Mouse (Mus musculus) frontal cortex, postnatal 14 days (tissue): ENCODE results near the gene Prrc2b.

Source experiments
- DNase-seq, 2 experiments: peaks; one replicate each; pipeline ENCODE4 v3.0.0; 2022; ENCODE audit warnings: low spot score in 2 of 2

Gene Prrc2b

DNA sequence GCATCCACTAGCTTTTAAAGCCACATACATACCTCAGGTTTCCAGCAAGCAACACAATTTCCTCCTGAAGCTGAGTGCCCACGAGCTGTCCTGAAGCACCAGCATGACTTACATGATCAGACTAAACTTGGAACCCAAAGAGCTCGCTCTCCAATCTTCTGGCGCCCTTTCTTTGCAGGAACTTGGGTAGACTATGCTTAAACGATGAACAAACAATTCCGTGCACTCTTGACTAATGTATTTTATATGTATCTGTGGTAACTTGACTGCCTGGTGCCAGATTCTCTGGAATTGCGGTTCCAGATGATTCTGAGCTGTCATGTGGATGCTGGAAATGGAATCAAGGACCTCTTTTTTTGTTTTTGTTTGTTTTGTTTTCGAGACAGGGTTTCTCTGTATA lies 84.6 kb downstream of the Prrc2b start:
- DNase-seq: no peak

DNA sequence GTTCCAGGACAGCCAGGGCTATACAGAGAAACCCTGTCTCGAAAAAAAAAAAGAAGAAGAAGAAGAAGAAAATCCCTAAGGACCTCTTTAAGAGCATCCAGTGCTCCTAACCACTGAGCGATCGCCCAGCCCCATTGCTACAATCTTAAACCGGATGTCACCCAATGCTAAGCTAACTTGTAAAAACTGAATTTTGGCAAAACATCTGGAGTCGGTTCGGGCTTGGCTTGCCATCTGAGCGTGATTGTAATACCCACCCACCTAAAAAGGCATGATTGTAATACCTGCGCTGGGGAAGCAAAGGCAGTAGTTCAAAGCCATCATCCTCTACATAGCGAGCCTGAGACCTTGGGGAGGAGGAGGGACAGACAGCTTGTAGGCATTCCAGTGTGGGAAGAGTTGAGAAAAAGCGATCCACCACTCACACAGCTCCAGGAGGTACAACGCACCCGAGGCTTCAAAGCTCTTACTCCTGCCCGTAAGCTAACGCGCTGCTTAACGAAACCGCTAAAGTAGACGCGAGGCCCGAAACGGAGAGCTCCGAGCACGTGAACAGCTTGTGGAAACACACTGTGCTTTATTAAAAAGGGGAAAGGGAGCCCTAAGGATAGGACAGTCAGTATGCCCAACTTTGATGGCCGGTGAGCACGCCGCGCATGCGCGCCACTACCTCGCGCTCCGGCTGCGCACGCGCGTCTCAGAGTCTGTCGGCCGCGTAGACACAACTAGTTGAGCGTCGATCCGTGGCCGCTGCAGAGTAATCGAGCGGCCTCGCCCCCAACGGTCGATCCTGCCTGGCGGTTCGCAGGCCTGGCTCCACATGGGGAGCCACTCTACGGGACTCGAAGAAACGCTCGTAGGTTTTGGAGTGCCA lies 85.2 kb downstream of the Prrc2b start, which contains the start of gene Pomt1:
Gene Pomt1, plus strand, starts transcription at position 705 of the 874 bp plus-strand sequence.
- DNase-seq: peak; percentile 85 to 87

GRCm38 (mm10) chr2:32236760-32237487 lies 86.0 kb downstream of the Prrc2b start:
- DNase-seq: peak in 1 of 2 experiments; percentile 27

DNA sequence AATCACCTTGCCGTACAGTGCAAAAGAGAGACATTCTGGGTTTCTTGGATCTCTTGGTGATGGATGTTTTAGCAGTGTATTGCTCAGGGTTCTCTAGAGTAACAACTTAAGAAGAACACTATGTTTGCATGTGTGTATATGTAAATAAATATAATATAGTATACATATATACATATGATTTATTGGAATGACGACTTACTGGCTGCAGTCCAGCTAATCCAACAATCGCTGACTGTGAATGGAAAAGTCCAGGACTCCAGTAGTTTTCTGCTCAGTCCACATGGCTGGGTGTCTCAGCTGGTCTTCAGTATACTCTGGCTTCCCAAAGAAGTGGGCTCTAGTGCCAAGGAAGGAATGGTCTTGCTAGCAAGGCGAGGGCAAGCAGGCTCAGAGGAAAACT lies 86.7 kb downstream of the Prrc2b start:
- no peak for DNase-seq

GRCm38 (mm10) chr2:32238708-32239435 lies 88.0 kb downstream of the Prrc2b start:
- DNase-seq: no peak

- no peak for DNase-seq
These were observed 89.7 kb downstream of the Prrc2b start for GRCm38 (mm10) chr2:32240591-32240990.

- no peak for DNase-seq
These were observed 92.1 kb downstream of the Prrc2b start for GRCm38 (mm10) chr2:32242986-32243385.

DNA sequence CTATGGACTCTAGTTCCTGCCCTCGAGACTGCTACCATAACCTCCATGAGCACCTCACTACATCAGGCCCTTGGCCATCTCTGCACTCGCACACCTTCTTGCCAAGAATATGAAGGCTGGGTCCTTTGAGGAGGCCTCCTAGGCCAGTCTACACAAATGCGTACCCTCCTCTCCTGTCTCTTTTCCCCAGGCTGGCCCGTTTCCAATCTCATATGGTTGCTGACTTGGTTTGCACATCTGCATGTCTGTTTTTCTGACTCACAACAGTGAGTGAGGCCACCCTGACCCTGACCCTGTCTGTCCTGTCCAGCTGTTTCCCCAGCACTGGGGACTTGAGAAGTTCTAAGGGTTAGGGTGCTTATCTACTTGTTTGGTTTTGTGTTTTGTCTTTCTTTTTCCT lies 95.9 kb downstream of the Prrc2b start:
- DNase-seq: no peak

- no peak for DNase-seq
These were observed 97.8 kb downstream of the Prrc2b start for GRCm38 (mm10) chr2:32248377-32249361.

DNA sequence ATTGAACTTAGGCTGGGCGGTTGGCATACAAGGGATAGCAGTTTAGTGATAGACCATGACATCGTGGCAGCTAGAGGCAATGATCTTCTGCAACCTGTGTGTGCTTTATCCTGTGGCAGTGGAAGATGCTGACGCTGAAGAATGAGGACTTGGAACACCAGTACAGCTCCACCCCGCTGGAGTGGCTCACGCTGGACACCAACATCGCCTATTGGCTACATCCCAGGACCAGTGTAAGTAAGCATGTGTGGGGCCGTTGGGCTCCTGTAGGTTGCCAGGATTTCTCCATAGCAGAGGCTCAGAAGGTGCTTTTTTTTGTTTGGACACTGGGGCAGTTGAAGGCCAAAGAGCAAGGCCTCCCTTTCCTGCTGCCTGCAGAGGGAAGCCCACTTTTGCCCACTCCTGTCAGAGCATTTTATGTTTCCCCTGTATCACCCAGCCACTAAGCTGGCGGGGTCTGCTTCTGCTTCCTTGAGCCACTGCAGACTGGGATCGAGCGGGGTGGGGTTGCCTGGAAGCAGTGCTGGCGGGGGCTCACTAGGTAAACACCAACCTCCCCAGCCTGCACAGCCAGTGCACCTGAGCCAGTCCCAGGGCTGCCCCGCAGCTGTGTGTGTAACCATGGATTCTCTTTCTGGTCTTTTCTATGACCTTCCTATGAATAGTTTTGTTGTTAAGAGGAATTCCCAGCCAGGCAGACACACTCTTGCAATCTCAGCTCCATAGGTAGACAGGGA lies 101.1 kb downstream of the Prrc2b start:
- no peak for DNase-seq

DNA sequence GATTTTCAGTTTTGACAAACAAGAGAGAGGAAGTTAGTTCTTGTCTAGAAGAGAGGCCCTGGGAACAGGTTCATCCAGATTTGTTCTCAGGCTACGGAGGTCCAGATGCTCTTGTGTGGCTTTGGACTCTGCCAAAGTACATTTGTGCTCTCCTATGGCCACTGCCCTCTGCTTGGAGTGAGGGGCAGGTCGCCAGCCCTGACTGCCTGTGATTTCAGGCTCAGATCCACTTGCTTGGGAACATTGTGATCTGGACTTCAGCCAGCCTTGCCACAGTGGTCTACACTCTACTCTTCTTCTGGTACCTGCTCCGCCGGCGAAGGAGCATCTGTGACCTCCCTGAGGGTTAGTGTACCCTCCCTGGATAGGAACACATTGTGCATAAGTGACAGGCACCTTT lies 101.8 kb downstream of the Prrc2b start:
- DNase-seq: no peak

DNA sequence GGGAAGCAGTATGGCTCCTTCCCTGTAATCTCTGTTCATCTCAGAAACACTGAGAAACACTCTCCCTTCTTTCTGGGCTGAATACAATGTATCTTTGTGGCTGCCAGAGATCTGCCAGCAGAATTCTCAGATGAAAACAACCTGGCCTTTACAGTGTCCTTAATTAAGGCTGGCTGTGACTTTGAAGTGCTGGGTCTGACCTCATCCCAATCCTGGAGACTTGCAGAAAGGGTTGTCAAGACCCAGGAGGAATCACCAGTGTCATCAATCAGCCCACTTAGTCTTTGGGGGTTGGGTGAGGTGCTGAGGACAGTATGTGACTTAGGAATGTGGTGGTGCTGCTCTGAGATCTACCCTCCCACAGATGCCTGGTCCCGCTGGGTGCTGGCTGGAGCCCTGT lies 102.5 kb downstream of the Prrc2b start:
- DNase-seq: no peak

- DNase-seq: no peak
These were observed 103.7 kb downstream of the Prrc2b start for GRCm38 (mm10) chr2:32254563-32254962.

DNA sequence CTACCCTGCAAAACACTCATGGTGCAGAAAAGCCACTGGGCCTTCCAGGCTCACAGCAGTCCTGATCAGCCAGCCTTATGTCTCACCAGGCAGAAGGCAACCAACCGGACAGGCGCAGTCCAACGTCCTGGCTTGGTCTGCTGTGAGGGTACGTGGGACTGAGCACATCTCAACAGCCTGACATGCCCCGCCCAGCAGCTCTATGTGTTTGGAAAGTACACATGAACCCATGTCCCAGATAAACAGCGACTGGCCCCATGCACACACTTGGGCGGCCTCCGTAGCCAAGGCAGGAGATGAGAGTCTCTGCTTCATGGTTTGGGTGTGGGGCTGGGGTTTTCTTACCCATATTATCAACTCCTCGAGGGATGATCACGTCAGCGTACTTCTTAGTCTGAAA lies 105.4 kb downstream of the Prrc2b start:
- no peak for DNase-seq

DNA sequence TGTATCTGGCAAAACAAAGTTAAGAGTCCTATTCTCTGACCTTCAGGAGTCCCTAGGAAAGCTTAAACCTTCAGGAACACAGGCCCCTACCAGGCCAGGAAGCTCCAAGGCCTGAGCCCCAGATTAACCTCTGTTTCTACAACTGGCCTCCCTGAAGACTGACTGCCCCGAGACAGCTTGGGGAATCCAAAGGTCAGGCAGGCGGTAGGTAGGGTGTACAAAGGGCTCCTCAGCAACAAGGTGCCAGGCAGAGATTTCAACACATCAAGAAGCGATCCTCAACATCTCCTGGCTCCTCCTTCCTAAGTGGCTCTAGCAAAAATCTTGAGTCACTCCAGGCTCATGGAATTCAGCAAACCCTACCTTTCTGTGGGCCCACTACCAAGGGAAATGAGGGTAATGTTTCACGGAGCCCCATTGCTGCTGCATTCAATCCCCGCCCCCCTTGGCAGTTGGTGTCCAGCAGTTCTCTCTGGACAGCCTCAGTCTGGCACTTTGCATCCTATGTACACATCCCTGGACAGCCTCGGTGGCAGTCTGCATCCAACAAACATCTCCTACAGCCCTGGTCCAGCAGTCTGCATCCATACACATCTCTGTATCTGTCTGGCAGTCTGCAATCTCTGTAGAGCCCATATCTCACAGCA lies 108.1 kb downstream of the Prrc2b start:
- no peak for DNase-seq

- peak; percentile 84 to 86 for DNase-seq
These were observed 109.0 kb downstream of the Prrc2b start, which contains the start of gene Uck1 for GRCm38 (mm10) chr2:32259657-32260417. Uck1 (minus strand) TSS chr2:32260159.

- DNase-seq: no peak
These were observed 109.8 kb downstream of the Prrc2b start for GRCm38 (mm10) chr2:32260635-32261034.

DNA sequence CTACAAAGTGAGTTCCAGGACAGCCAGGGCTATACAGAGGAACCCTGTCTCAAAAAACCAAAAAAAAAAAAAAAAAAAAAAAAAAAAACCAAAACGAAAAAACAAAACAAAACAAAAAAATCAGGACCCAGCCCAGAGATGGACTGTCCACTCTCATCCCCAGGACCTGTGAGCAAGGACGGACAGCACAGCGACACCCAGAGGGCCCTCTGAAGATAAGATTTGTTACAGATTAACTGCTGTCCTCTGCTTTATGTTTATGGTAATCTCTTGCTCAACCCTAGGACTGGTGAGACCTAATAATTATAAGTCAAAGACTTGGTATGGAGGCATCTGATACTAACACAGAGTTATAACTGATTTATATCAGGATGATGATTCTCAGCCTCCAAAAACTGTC lies 124.9 kb downstream of the Prrc2b start:
- DNase-seq: no peak

- no peak for DNase-seq
These were observed 131.4 kb downstream of the Prrc2b start for GRCm38 (mm10) chr2:32282289-32282688.
